In the genomic region with DNA sequence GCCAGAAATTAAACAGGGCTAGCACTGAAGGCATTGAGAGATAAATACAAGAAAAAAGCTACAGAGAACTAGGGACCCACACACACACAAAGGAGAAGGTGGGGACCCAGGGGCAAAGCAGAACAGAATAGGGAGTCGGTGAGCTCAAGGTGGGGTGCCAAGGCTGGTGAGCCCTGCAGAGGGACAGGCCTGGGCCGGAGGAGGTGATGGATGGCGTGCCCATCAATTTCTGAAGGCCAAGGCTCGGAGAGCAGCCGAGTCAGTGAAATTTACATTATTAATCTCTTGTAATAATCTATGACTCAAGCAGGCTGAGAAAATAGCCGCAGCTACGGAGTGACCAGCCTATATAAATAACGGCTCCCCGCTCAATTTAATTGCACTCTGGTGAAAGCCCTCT, we compare ENCODE assay signal across 10 mouse cellular contexts.
DNase-seq lines count a peak whose midpoint lies in the region; ATAC-seq lines count a peak whose summit lies in the region.
"Had no signal": no experiment of that assay in that cellular context is flagged by ENCODE, and none has a peak within 500 bp of the region (broad histone marks: within the 10 kb centered on the region; RNA-seq: fewer than 3 reads in every experiment).

No protein-coding gene starts in this region.

- 0 out of 2 replicates have a peak, but pooled peaks have one; percentile 31 for ATAC-seq in kidney, embryonic 15.5 days (replicated peaks; ENCODE audit: low FRiP score)
- no peak for ATAC-seq in hindbrain, embryonic 14.5 days (ENCODE audit: low FRiP score)
- no peak for ATAC-seq in midbrain, embryonic 14.5 days (ENCODE audit: low FRiP score, low TSS enrichment)
- ATAC-seq in megakaryocyte, adult 5-6 weeks (ENCODE audit: poor library complexity, severe bottlenecking): no peak

- H3K36me3 ChIP-seq in kidney, embryonic 15.5 days: no peaks in the 10 kb centered on the region
- H3K36me3 ChIP-seq in forebrain, embryonic 10.5 days (replicated peaks): no peaks in the 10 kb centered on the region
- no peaks in the 10 kb centered on the region for H3K36me3 ChIP-seq in hindbrain, embryonic 14.5 days (replicated peaks; ENCODE audit: control insufficient read depth, insufficient read depth)
- H3K36me3 ChIP-seq in midbrain, embryonic 14.5 days (ENCODE audit: control insufficient read depth, insufficient read depth, low read length): no peaks in the 10 kb centered on the region
- H3K36me3 ChIP-seq: liver, embryonic 13.5 days had no signal

- H3K27ac ChIP-seq in kidney, embryonic 15.5 days: no peak overlapping the region
- peak overlapping the region; percentile 82 for H3K27ac ChIP-seq in forebrain, embryonic 10.5 days
- peak overlapping the region; percentile 94 for H3K27ac ChIP-seq in hindbrain, embryonic 14.5 days
- peak overlapping the region; percentile 95 for H3K27ac ChIP-seq in midbrain, embryonic 14.5 days (replicated peaks; ENCODE audit: low read depth, low read length)
- H3K27ac ChIP-seq: liver, embryonic 13.5 days had no signal

- intact Hi-C loops in heart, postnatal 25 days (cut with DNase I): no loop called here

- no peak for DNase-seq in kidney, postnatal 14 days
- no peak for DNase-seq in forebrain, embryonic 10.5 days (ENCODE audit: extremely low spot score, low spot score)
- peak; percentile 39 for DNase-seq in hindbrain, embryonic 14.5 days (ENCODE audit: low spot score)
- DNase-seq in midbrain, embryonic 14.5 days: no peak
- no peak for DNase-seq in heart, postnatal 25 days (ENCODE audit: low spot score)
- DNase-seq in lung, postnatal 36 days: no peak
- DNase-seq: liver, embryonic 13.5 days; thymus, postnatal 25 days had no signal

- peaks cover 22% of the 10 kb centered on the region for H3K4me1 ChIP-seq in kidney, embryonic 15.5 days
- H3K4me1 ChIP-seq in forebrain, embryonic 10.5 days: peaks cover 40% of the 10 kb centered on the region
- H3K4me1 ChIP-seq in hindbrain, embryonic 14.5 days (replicated peaks; ENCODE audit: control insufficient read depth, insufficient read depth, low read length): peaks cover 36% of the 10 kb centered on the region
- H3K4me1 ChIP-seq in midbrain, embryonic 14.5 days (ENCODE audit: control insufficient read depth, insufficient read depth, low read length): peaks cover 37% of the 10 kb centered on the region
- H3K4me1 ChIP-seq: liver, embryonic 13.5 days had no signal

- no peak overlapping the region for H3K9ac ChIP-seq in kidney, embryonic 15.5 days
- peak overlapping the region; percentile 39 for H3K9ac ChIP-seq in hindbrain, embryonic 14.5 days
- peak overlapping the region; percentile 34 for H3K9ac ChIP-seq in midbrain, embryonic 14.5 days (replicated peaks; ENCODE audit: low read length)
- H3K9ac ChIP-seq: liver, embryonic 13.5 days had no signal

- H3K9me3 ChIP-seq in kidney, embryonic 15.5 days (replicated peaks): no peaks in the 10 kb centered on the region
- no peaks in the 10 kb centered on the region for H3K9me3 ChIP-seq in forebrain, embryonic 10.5 days
- no peaks in the 10 kb centered on the region for H3K9me3 ChIP-seq in hindbrain, embryonic 14.5 days (ENCODE audit: control insufficient read depth, low read length)
- H3K9me3 ChIP-seq in midbrain, embryonic 14.5 days (ENCODE audit: control insufficient read depth, low read length): no peaks in the 10 kb centered on the region
- H3K9me3 ChIP-seq: liver, embryonic 13.5 days had no signal

- H3K4me3 ChIP-seq in kidney, embryonic 15.5 days (replicated peaks): peak overlapping the region; percentile 20
- peak overlapping the region; percentile 22 for H3K4me3 ChIP-seq in forebrain, embryonic 10.5 days
- peak overlapping the region; percentile 10; the same call in 1 of the 2 replicates for H3K4me3 ChIP-seq in hindbrain, embryonic 14.5 days (replicated peaks; ENCODE audit: low read length)
- peak overlapping the region; percentile 17; the same call in 1 of the 2 replicates for H3K4me3 ChIP-seq in midbrain, embryonic 14.5 days (replicated peaks; ENCODE audit: low read depth, low read length)
- H3K4me3 ChIP-seq: liver, embryonic 13.5 days had no signal

- H3K4me2 ChIP-seq in kidney, embryonic 15.5 days: peak overlapping the region; percentile 51
- H3K4me2 ChIP-seq in hindbrain, embryonic 14.5 days (replicated peaks): peak overlapping the region; percentile 45
- peak overlapping the region; percentile 37 for H3K4me2 ChIP-seq in midbrain, embryonic 14.5 days (ENCODE audit: low read length)
- H3K4me2 ChIP-seq: liver, embryonic 13.5 days had no signal

- WGBS in kidney, embryonic 15.5 days: 17% methylated on average over 9 of the region's 9 CpGs
- WGBS in forebrain, embryonic 10.5 days: 49% methylated on average over 9 of the region's 9 CpGs
- 15% methylated on average over 9 of the region's 9 CpGs for WGBS in hindbrain, embryonic 14.5 days
- WGBS in midbrain, embryonic 14.5 days: 28% methylated on average over 9 of the region's 9 CpGs

- H3K27me3 ChIP-seq in kidney, embryonic 15.5 days: peaks cover 28% of the 10 kb centered on the region; the same call in 1 of the 2 replicates
- H3K27me3 ChIP-seq in forebrain, embryonic 10.5 days (ENCODE audit: poor library complexity, severe bottlenecking): peaks cover 56% of the 10 kb centered on the region
- no peaks in the 10 kb centered on the region for H3K27me3 ChIP-seq in hindbrain, embryonic 14.5 days (ENCODE audit: control insufficient read depth, insufficient read depth, low read length)
- H3K27me3 ChIP-seq in midbrain, embryonic 14.5 days (ENCODE audit: control insufficient read depth, insufficient read depth, low read length): no peaks in the 10 kb centered on the region
- H3K27me3 ChIP-seq: liver, embryonic 13.5 days had no signal
